Mouse (Mus musculus) C2C12 (cell line): ENCODE results near the gene Rgs11. TPM values are rescaled to one million over a fixed set of nuclear protein-coding genes. Genes with fewer than 3 reads are reported as not detected.
A peak's percentile ranks its signal among the peaks of the same experiment; 100 is the strongest.

Source experiments
- H3K27me3 ChIP-seq: one replicate; pipeline ENCODE4 v1.6.1; 2011; ENCODE audit not compliant: control insufficient read depth, insufficient read depth, insufficient read length
- H3K36me3 ChIP-seq: one replicate; pipeline ENCODE4 v1.6.1; 2011; ENCODE audit not compliant: control insufficient read depth, insufficient read depth
- H3K4me3 ChIP-seq: one replicate; pipeline ENCODE4 v1.5.1; 2011; ENCODE audit warnings: mild to moderate bottlenecking, control low read depth; ENCODE audit not compliant: poor library complexity, insufficient read depth, severe bottlenecking
- H3K79me2 ChIP-seq: one replicate; pipeline ENCODE4 v1.6.1; 2011; ENCODE audit not compliant: control insufficient read depth, insufficient read depth
- H3K79me3 ChIP-seq: one replicate; pipeline ENCODE4 v1.6.1; 2011; ENCODE audit warnings: low read depth, control low read depth
- H3ac ChIP-seq: one replicate; pipeline ENCODE3; 2011; ENCODE audit warnings: low read depth; ENCODE audit not compliant: control insufficient read depth, insufficient read length
- CEBPB ChIP-seq: IDR thresholded peaks from one replicate; pipeline ENCODE4 v1.6.1; 2011; ENCODE audit warnings: low read depth, mild to moderate bottlenecking, control low read depth, moderate library complexity
- CTCF ChIP-seq: IDR thresholded peaks from one replicate; pipeline ENCODE4 v1.5.1; 2011; ENCODE audit not compliant: control insufficient read depth, insufficient read depth, insufficient read length
- FOSL1 ChIP-seq: IDR thresholded peaks from one replicate; pipeline ENCODE4 v1.8.0; 2011; ENCODE audit warnings: mild to moderate bottlenecking, low read length; ENCODE audit not compliant: poor library complexity, insufficient read depth, severe bottlenecking
- MAX ChIP-seq: IDR thresholded peaks from one replicate; pipeline ENCODE4 v1.6.1; 2011; ENCODE audit warnings: mild to moderate bottlenecking, control low read depth
- MYOD1 ChIP-seq: IDR thresholded peaks from one replicate; pipeline ENCODE4 v1.6.1; 2011; ENCODE audit warnings: low read depth; ENCODE audit not compliant: control insufficient read depth, insufficient read length
- MYOG ChIP-seq: IDR thresholded peaks from one replicate; pipeline ENCODE4 v1.6.1; 2011; ENCODE audit not compliant: control insufficient read depth, insufficient read length; ENCODE audit errors: extremely low read depth
- USF1 ChIP-seq: IDR thresholded peaks from one replicate; pipeline ENCODE4 v1.6.1; 2011; ENCODE audit warnings: low read depth, mild to moderate bottlenecking, control low read depth, moderate library complexity
- polyA plus RNA-seq: library from polyadenylated mRNA; unstranded; fragments of >200 nt; fragmentation: generic; extraction: Trizol; gene quantifications from one replicate; pipeline ENCODE4 v1.2.1, GENCODE M21; 2012; ENCODE audit warnings: missing spikeins

Rgs11 gene
- polyA plus RNA-seq, 1 experiment = not detected

GRCm38 (mm10) chr17:26212241-26212640 lies 9.5 kb downstream of the Rgs11 start:
- H3K79me3 ChIP-seq = no peaks in the 10 kb centered on the region
- H3K4me3 ChIP-seq = no peak overlapping the region
- TF ChIP-seq MYOD1 = no peak
- no peak for TF ChIP-seq USF1
- no peak for TF ChIP-seq MAX
- TF ChIP-seq CTCF = no peak
- no peak for TF ChIP-seq FOSL1
- H3K79me2 ChIP-seq = no peaks in the 10 kb centered on the region
- H3ac ChIP-seq = no peak overlapping the region
- no peaks in the 10 kb centered on the region for H3K27me3 ChIP-seq
- no peaks in the 10 kb centered on the region for H3K36me3 ChIP-seq

GRCm38 (mm10) chr17:26212681-26213080 lies 9.9 kb downstream of the Rgs11 start:
- Histone ChIP-seq H3K79me2 (no peaks in the 10 kb centered on the region), H3K36me3 (peaks cover 1% of the 10 kb centered on the region), H3K4me3 (no peak overlapping the region), H3K79me3 (no peaks in the 10 kb centered on the region), H3ac (no peak overlapping the region), H3K27me3 (no peaks in the 10 kb centered on the region)
- TF ChIP-seq MAX = no peak
- no peak for TF ChIP-seq MYOD1
- TF ChIP-seq USF1 = no peak
- TF ChIP-seq MYOG = no peak
- no peak for TF ChIP-seq CEBPB
- no peak for TF ChIP-seq CTCF
- no peak for TF ChIP-seq FOSL1

GRCm38 (mm10) chr17:26221508-26221907 lies 18.8 kb downstream of the Rgs11 start:
- H3K4me3 ChIP-seq = no peak overlapping the region
- TF ChIP-seq MYOD1 = no peak
- TF ChIP-seq CTCF = no peak
- TF ChIP-seq MAX = no peak
- TF ChIP-seq MYOG = no peak
- TF ChIP-seq USF1 = no peak
- TF ChIP-seq CEBPB = no peak
- TF ChIP-seq FOSL1 = no peak
- H3K36me3 ChIP-seq = peaks cover 5% of the 10 kb centered on the region
- H3K27me3 ChIP-seq = no peaks in the 10 kb centered on the region
- no peaks in the 10 kb centered on the region for H3K79me2 ChIP-seq
- no peak overlapping the region for H3ac ChIP-seq
- H3K79me3 ChIP-seq = no peaks in the 10 kb centered on the region

- no peaks in the 10 kb centered on the region for H3K79me3 ChIP-seq
- no peak for TF ChIP-seq FOSL1
- TF ChIP-seq CEBPB = no peak
- peak; percentile 14 for TF ChIP-seq USF1
- no peak for TF ChIP-seq MAX
- TF ChIP-seq CTCF = no peak
- TF ChIP-seq MYOD1 = peak; percentile 35
- TF ChIP-seq MYOG = no peak
- H3K79me2 ChIP-seq = no peaks in the 10 kb centered on the region
- H3K36me3 ChIP-seq = no peaks in the 10 kb centered on the region
- H3ac ChIP-seq = no peak overlapping the region
- H3K4me3 ChIP-seq = no peak overlapping the region
- H3K27me3 ChIP-seq = no peaks in the 10 kb centered on the region
These were observed 22.4 kb downstream of the Rgs11 start for GRCm38 (mm10) chr17:26225150-26225549.

GRCm38 (mm10) chr17:26229776-26230175 lies 27.0 kb downstream of the Rgs11 start:
- Histone ChIP-seq H3K79me3 (no peaks in the 10 kb centered on the region), H3K27me3 (no peaks in the 10 kb centered on the region), H3K4me3 (no peak overlapping the region), H3K36me3 (no peaks in the 10 kb centered on the region), H3ac (no peak overlapping the region), H3K79me2 (no peaks in the 10 kb centered on the region)
- TF ChIP-seq MAX (no peak), MYOD1 (no peak), CTCF (no peak), FOSL1 (no peak), MYOG (no peak), USF1 (no peak), CEBPB (no peak)

- H3K79me2 ChIP-seq = no peaks in the 10 kb centered on the region
- H3K79me3 ChIP-seq = no peaks in the 10 kb centered on the region
- H3K36me3 ChIP-seq = no peaks in the 10 kb centered on the region
- H3K4me3 ChIP-seq = no peak overlapping the region
- TF ChIP-seq USF1 = no peak
- no peaks in the 10 kb centered on the region for H3K27me3 ChIP-seq
- H3ac ChIP-seq = no peak overlapping the region
These were observed 28.4 kb downstream of the Rgs11 start for GRCm38 (mm10) chr17:26231156-26231555.
